Mouse (Mus musculus) hindbrain, embryonic 14.5 days (tissue): Measurements from ENCODE around the gene Vsig2. TPM values are rescaled to one million over a fixed set of nuclear protein-coding genes. Genes with fewer than 3 reads are reported as not detected.

ENCODE experiments used
- ATAC-seq: fragments of 200-750 bp; cut with Nextera tagmentation; 2 replicates; pipeline ENCODE4 v1.8.0; 2017; ENCODE audit warnings: moderate number of reproducible peaks, mild to moderate bottlenecking, moderate TSS enrichment, moderate library complexity; ENCODE audit not compliant: low FRiP score
- DNase-seq: peaks from one replicate; pipeline ENCODE4 v3.0.0-alpha.2; 2015; ENCODE audit warnings: low spot score
- H3K27ac ChIP-seq: fragments of 300-500 bp; sonication (generic); 2 replicates; pipeline ENCODE4 v1.5.1; 2014; ENCODE audit warnings: mild to moderate bottlenecking, moderate library complexity
- H3K27me3 ChIP-seq: fragments of 300-500 bp; sonication (generic); 2 replicates; pipeline ENCODE4 v1.6.1; 2014; ENCODE audit warnings: mild to moderate bottlenecking, low read length, mixed read lengths; ENCODE audit not compliant: control insufficient read depth, insufficient read depth
- H3K36me3 ChIP-seq: fragments of 300-500 bp; sonication (generic); replicated peaks from 2 replicates; pipeline ENCODE4 v1.6.1; 2014; ENCODE audit not compliant: control insufficient read depth, insufficient read depth
- H3K4me1 ChIP-seq: fragments of 300-500 bp; sonication (generic); replicated peaks from 2 replicates; pipeline ENCODE4 v1.6.1; 2014; ENCODE audit warnings: antibody characterized with exemption, low read length, mixed read lengths; ENCODE audit not compliant: control insufficient read depth, insufficient read depth
- H3K4me2 ChIP-seq: fragments of 300-500 bp; sonication (generic); replicated peaks from 2 replicates; pipeline ENCODE4 v1.6.1; 2014; ENCODE audit warnings: mild to moderate bottlenecking, moderate library complexity
- H3K4me3 ChIP-seq: fragments of 300-500 bp; sonication (generic); replicated peaks from 2 replicates; pipeline ENCODE4 v1.5.1; 2014; ENCODE audit warnings: mild to moderate bottlenecking, low read length
- H3K9ac ChIP-seq: fragments of 300-500 bp; sonication (generic); 2 replicates; pipeline ENCODE4 v1.6.1; 2014
- H3K9me3 ChIP-seq: fragments of 300-500 bp; sonication (generic); 2 replicates; pipeline ENCODE4 v1.6.1; 2016; ENCODE audit warnings: low read length; ENCODE audit not compliant: control insufficient read depth
- WGBS: fragments of 180-500 bp; shearing (Covaris S2); extraction: QIAGEN DNeasy Blood & Tissue Kit; methylation state at CpG from one replicate; pipeline ENCODE4 v1.1.7; 2014; 5-methylcytosine and 5-hydroxymethylcytosine counted together
- polyA plus RNA-seq: library from polyadenylated mRNA; unstranded; fragments of >200 nt; fragmentation: Nextera tagmentation; extraction: Ambion mirVana; gene quantifications from 2 replicates; pipeline ENCODE4 v1.2.1, GENCODE M21; 2014

Gene Vsig2
- polyA plus RNA-seq, 1 experiment from 2014 or later: 1.1 TPM

DNA sequence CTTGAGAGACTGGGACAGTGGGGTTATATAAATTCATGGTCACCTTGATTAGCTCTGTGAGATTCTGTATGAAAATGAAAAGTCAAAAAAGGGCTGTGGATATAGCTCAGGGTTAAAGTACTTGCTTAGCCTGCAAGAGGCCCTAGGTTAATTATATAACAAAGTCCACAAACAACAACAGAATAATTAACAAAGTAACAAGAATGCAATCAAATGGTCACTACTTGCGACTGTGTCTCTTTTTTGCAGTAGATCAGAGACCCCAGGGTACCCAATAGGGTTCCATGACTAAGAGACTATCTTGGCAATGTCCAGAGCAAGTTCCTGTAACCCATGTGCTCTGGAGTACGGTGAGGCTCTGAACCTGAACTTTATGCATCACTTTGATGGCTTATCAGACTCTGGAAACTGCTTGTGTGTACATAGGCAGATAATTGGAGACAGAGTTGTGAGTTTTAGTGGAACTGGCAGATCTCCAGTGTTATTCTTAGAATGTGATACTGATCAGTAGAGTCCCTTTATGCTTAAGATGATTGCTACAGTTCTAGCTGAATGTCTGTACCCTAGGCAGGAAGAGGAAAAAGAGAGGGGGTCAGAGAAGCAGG, 30.3 kb downstream of the Vsig2 start:
- no peak overlapping the region for H3K4me3 ChIP-seq
- H3K4me2 ChIP-seq: no peak overlapping the region
- ATAC-seq: no peak
- WGBS: 88% methylated on average over 2 of the region's 2 CpGs
- H3K27ac ChIP-seq: no peak overlapping the region
- H3K36me3 ChIP-seq: no peaks in the 10 kb centered on the region
- no peak overlapping the region for H3K9ac ChIP-seq
- no peaks in the 10 kb centered on the region for H3K27me3 ChIP-seq
- H3K9me3 ChIP-seq: no peaks in the 10 kb centered on the region
- no peak for DNase-seq
- H3K4me1 ChIP-seq: peaks cover 10% of the 10 kb centered on the region

- ATAC-seq: no peak
- WGBS: 61% methylated on average over 3 of the region's 3 CpGs
- Histone ChIP-seq H3K9me3 (no peaks in the 10 kb centered on the region), H3K27ac (no peak overlapping the region), H3K27me3 (no peaks in the 10 kb centered on the region), H3K4me2 (no peak overlapping the region), H3K36me3 (no peaks in the 10 kb centered on the region), H3K4me3 (no peak overlapping the region), H3K4me1 (peaks cover 23% of the 10 kb centered on the region), H3K9ac (no peak overlapping the region)
- no peak for DNase-seq
Measured at GRCm38 (mm10) chr9:37572204-37572876, 33.3 kb downstream of the Vsig2 start.

DNA sequence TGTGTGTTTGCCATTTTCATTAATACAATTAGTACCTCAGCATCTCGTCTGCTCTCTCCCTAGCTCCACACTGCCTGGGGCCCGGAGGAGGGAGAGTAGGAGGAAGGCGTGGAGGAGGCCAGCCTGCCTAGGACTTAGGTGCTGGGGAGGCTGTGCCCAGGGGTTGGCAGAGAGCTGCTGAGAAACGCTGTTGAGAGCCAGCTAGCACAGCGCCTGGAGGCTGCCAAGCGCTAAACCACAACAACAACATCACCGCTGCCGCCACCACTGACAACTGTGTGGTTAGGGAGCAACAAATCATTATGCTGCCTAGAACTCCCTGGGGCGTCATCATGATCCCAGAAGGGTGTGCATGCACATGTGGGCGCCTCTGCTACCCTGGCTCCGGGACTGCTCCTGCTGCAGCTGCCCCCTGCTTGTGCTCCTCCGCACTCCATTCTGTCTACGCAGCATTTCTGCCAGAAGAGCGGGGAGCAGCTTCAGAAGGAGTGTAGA, 37.4 kb downstream of the Vsig2 start:
- DNase-seq (no peak), ATAC-seq (peak; percentile 85)
- Histone ChIP-seq H3K4me2 (peak overlapping the region; percentile 40), H3K4me3 (peak overlapping the region; percentile 9; the same call in 1 of the 2 replicates), H3K27me3 (no peaks in the 10 kb centered on the region), H3K9ac (peak overlapping the region; percentile 32), H3K27ac (peak overlapping the region; percentile 68), H3K4me1 (peaks cover 13% of the 10 kb centered on the region; the same call in 1 of the 2 replicates), H3K36me3 (no peaks in the 10 kb centered on the region), H3K9me3 (no peaks in the 10 kb centered on the region)
- WGBS: 18% methylated on average over 14 of the region's 14 CpGs

- no peaks in the 10 kb centered on the region for H3K4me1 ChIP-seq
- H3K4me2 ChIP-seq: no peak overlapping the region
- WGBS: 82% methylated on average over 5 of the region's 5 CpGs
- H3K4me3 ChIP-seq: no peak overlapping the region
- no peak for DNase-seq
- ATAC-seq: no peak
- H3K9me3 ChIP-seq: no peaks in the 10 kb centered on the region
- H3K36me3 ChIP-seq: no peaks in the 10 kb centered on the region
- H3K27ac ChIP-seq: no peak overlapping the region
- no peaks in the 10 kb centered on the region for H3K27me3 ChIP-seq
- no peak overlapping the region for H3K9ac ChIP-seq
Measured at GRCm38 (mm10) chr9:37583594-37583993, 44.5 kb downstream of the Vsig2 start.

GRCm38 (mm10) chr9:37586718-37587117, 47.7 kb downstream of the Vsig2 start:
- Histone ChIP-seq H3K4me3 (no peak overlapping the region), H3K27me3 (no peaks in the 10 kb centered on the region), H3K9me3 (no peaks in the 10 kb centered on the region), H3K4me2 (no peak overlapping the region), H3K9ac (no peak overlapping the region), H3K27ac (no peak overlapping the region), H3K4me1 (no peaks in the 10 kb centered on the region), H3K36me3 (no peaks in the 10 kb centered on the region)
- ATAC-seq (no peak), DNase-seq (no peak)
- WGBS: 68% methylated on average over 4 of the region's 4 CpGs

DNA sequence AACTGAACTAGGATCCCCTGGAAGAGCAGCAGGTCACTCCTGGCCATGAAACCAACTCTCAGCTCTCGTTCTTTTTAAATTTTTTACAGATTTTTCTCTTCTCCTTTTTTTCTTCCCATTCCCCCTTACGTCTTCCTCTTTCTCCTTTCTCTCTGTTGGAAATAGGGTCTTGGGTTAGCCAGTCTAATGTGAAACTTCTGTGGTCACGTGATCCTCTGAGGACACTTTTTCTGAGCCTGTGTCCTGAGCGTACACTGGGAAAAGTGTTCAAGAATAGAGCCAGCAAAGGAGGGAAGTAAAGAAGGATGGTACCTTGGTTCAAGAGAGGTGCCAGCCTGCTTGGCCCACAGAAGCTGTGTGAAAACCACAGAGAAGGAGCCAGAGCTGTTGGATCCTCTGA, 51.3 kb downstream of the Vsig2 start:
- H3K4me2 ChIP-seq: no peak overlapping the region
- no peak for ATAC-seq

GRCm38 (mm10) chr9:37592025-37592424, 53.0 kb downstream of the Vsig2 start:
- no peak overlapping the region for H3K4me2 ChIP-seq
- H3K9me3 ChIP-seq: no peaks in the 10 kb centered on the region
- no peaks in the 10 kb centered on the region for H3K27me3 ChIP-seq
- DNase-seq: no peak
- no peak overlapping the region for H3K9ac ChIP-seq
- no peak overlapping the region for H3K4me3 ChIP-seq
- H3K4me1 ChIP-seq: no peaks in the 10 kb centered on the region
- WGBS: 81% methylated on average over 2 of the region's 2 CpGs
- no peaks in the 10 kb centered on the region for H3K36me3 ChIP-seq
- ATAC-seq: no peak
- no peak overlapping the region for H3K27ac ChIP-seq

More for the DNA sequence above, 51.3 kb downstream of the Vsig2 start:
- H3K4me1 ChIP-seq: no peaks in the 10 kb centered on the region
- no peak overlapping the region for H3K27ac ChIP-seq
- no peaks in the 10 kb centered on the region for H3K36me3 ChIP-seq
- no peak overlapping the region for H3K9ac ChIP-seq
- no peaks in the 10 kb centered on the region for H3K27me3 ChIP-seq
- no peaks in the 10 kb centered on the region for H3K9me3 ChIP-seq
- no peak overlapping the region for H3K4me3 ChIP-seq
- 89% methylated on average over 4 of the region's 4 CpGs for whole genome bisulfite sequencing
- DNase-seq: no peak

- no peak for DNase-seq
- H3K4me3 ChIP-seq: no peak overlapping the region
- ATAC-seq: no peak
- no peaks in the 10 kb centered on the region for H3K36me3 ChIP-seq
- no peak overlapping the region for H3K27ac ChIP-seq
- H3K4me1 ChIP-seq: no peaks in the 10 kb centered on the region
- H3K9me3 ChIP-seq: no peaks in the 10 kb centered on the region
- no peak overlapping the region for H3K4me2 ChIP-seq
- H3K27me3 ChIP-seq: no peaks in the 10 kb centered on the region
- WGBS: 66% methylated on average over 6 of the region's 6 CpGs
- H3K9ac ChIP-seq: no peak overlapping the region
Measured at GRCm38 (mm10) chr9:37592633-37593032, 53.6 kb downstream of the Vsig2 start.

DNA sequence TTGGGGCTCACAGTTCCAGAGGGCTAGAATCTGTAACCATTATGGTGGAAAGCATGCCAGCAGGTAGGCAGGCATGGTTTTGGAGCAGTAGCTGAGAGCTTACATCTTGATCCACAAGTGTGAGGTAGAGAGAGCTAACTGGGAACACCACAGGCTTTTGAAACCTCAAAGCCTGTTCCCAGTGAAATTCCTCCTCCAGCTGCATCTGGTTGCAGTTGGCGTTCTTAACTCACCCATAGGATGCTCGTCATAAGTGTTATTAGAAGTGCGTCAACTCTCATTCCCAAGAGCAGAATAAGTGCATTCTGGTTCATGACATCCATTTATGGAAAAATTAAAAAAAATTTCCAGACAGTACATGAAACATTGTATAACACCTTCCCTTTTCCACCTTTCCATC, 54.6 kb downstream of the Vsig2 start:
- H3K9me3 ChIP-seq: no peaks in the 10 kb centered on the region
- DNase-seq (no peak), ATAC-seq (no peak)
- no peaks in the 10 kb centered on the region for H3K27me3 ChIP-seq
- no peak overlapping the region for H3K4me2 ChIP-seq
- H3K4me1 ChIP-seq: no peaks in the 10 kb centered on the region
- H3K36me3 ChIP-seq: no peaks in the 10 kb centered on the region
- no peak overlapping the region for H3K9ac ChIP-seq
- no peak overlapping the region for H3K4me3 ChIP-seq
- H3K27ac ChIP-seq: no peak overlapping the region
- WGBS: 92% methylated on average over 3 of the region's 3 CpGs
